In genomic region chr7:81476833-81477232, GRCm38 (mm10) we compare ENCODE assay signal across 12 mouse cellular contexts. TPM values are rescaled to one million over a fixed set of nuclear protein-coding genes. Genes with fewer than 3 reads are reported as not detected.
DNase-seq lines count a peak whose midpoint lies in the region; ATAC-seq and TF ChIP-seq lines count a peak whose summit lies in the region.
"Had no signal": no experiment of that assay in that cellular context is flagged by ENCODE, and none has a peak within 500 bp of the region (broad histone marks: within the 10 kb centered on the region; RNA-seq: fewer than 3 reads in every experiment).

No protein-coding gene starts in this region.

- TF ChIP-seq CTCF in heart, adult 2 months (IDR thresholded peaks at IDR 0.05): no peak
- peak; percentile 47 for TF ChIP-seq CTCF in midbrain, postnatal 0 days (IDR thresholded peaks at IDR 0.05)

- no peaks in the 10 kb centered on the region for H3K79me2 ChIP-seq in heart, adult 2 months (replicated peaks; ENCODE audit: control insufficient read depth, insufficient read depth, low read length)

- intact Hi-C loops in heart, adult 2 months (cut with DNase I): no loop called here

- H3K27ac ChIP-seq in heart, embryonic 15.5 days: no peak overlapping the region
- H3K27ac ChIP-seq in heart, adult 2 months: no peak overlapping the region
- no peak overlapping the region for H3K27ac ChIP-seq in hindbrain, embryonic 12.5 days
- H3K27ac ChIP-seq in midbrain, postnatal 0 days (ENCODE audit: low read depth, low read length): no peak overlapping the region
- H3K27ac ChIP-seq: liver, embryonic 13.5 days had no signal

- H3K9ac ChIP-seq in heart, embryonic 15.5 days: no peak overlapping the region
- no peak overlapping the region for H3K9ac ChIP-seq in heart, adult 2 months (ENCODE audit: low read depth, low read length)
- H3K9ac ChIP-seq in hindbrain, embryonic 12.5 days: no peak overlapping the region
- H3K9ac ChIP-seq in midbrain, postnatal 0 days (replicated peaks; ENCODE audit: low read length, poor library complexity, severe bottlenecking): no peak overlapping the region
- H3K9ac ChIP-seq: liver, embryonic 13.5 days had no signal

- H3K4me2 ChIP-seq in heart, embryonic 15.5 days: peak overlapping the region; percentile 33
- H3K4me2 ChIP-seq in hindbrain, embryonic 12.5 days (replicated peaks): peak overlapping the region; percentile 21; the same call in 1 of the 2 replicates
- no peak overlapping the region for H3K4me2 ChIP-seq in midbrain, postnatal 0 days (ENCODE audit: low read depth, low read length, poor library complexity, severe bottlenecking)
- H3K4me2 ChIP-seq: liver, embryonic 13.5 days had no signal

- TF ChIP-seq POLR2A in heart, adult 2 months (IDR thresholded peaks at IDR 0.05; ENCODE audit: insufficient read depth, low read depth, low read length): no peak

- no peak for ATAC-seq in heart, embryonic 15.5 days (replicated peaks; ENCODE audit: insufficient number of reproducible peaks, insufficient read depth, low FRiP score, low read depth)
- no peak for ATAC-seq in hindbrain, embryonic 12.5 days (ENCODE audit: low FRiP score)
- ATAC-seq in midbrain, postnatal 0 days (ENCODE audit: low FRiP score): 0 out of 2 replicates have a peak, but pooled peaks have one; percentile 25

- H3K4me1 ChIP-seq in heart, embryonic 15.5 days (replicated peaks): 0 out of 2 replicates have a peak, but pooled peaks cover 2% of the 10 kb centered on the region
- H3K4me1 ChIP-seq in heart, adult 2 months (ENCODE audit: control insufficient read depth, insufficient read depth, low read length): no peaks in the 10 kb centered on the region
- peaks cover 12% of the 10 kb centered on the region for H3K4me1 ChIP-seq in hindbrain, embryonic 12.5 days
- no peaks in the 10 kb centered on the region for H3K4me1 ChIP-seq in midbrain, postnatal 0 days (ENCODE audit: insufficient read depth, low read length)
- H3K4me1 ChIP-seq: liver, embryonic 13.5 days had no signal

- WGBS in heart, embryonic 15.5 days: 10% methylated on average over 24 of the region's 24 CpGs
- WGBS in heart, adult 2 months: 9% methylated on average over 24 of the region's 24 CpGs
- 10% methylated on average over 21 of the region's 24 CpGs for WGBS in hindbrain, embryonic 12.5 days
- WGBS in midbrain, postnatal 0 days: 10% methylated on average over 24 of the region's 24 CpGs

- H3K9me3 ChIP-seq in heart, embryonic 15.5 days (replicated peaks): no peaks in the 10 kb centered on the region
- H3K9me3 ChIP-seq in hindbrain, embryonic 12.5 days (replicated peaks): no peaks in the 10 kb centered on the region
- no peaks in the 10 kb centered on the region for H3K9me3 ChIP-seq in midbrain, postnatal 0 days (ENCODE audit: low read length)
- H3K9me3 ChIP-seq: liver, embryonic 13.5 days had no signal

- H3K36me3 ChIP-seq in heart, embryonic 15.5 days: no peaks in the 10 kb centered on the region
- no peaks in the 10 kb centered on the region for H3K36me3 ChIP-seq in heart, adult 2 months (ENCODE audit: control insufficient read depth, insufficient read depth, low read length)
- H3K36me3 ChIP-seq in hindbrain, embryonic 12.5 days: peaks cover 22% of the 10 kb centered on the region
- H3K36me3 ChIP-seq in midbrain, postnatal 0 days (ENCODE audit: insufficient read depth, low read length): peaks cover 28% of the 10 kb centered on the region
- H3K36me3 ChIP-seq: liver, embryonic 13.5 days had no signal

- H3K4me3 ChIP-seq in heart, embryonic 15.5 days: peak overlapping the region; percentile 8; the same call in 1 of the 2 replicates
- H3K4me3 ChIP-seq in heart, adult 2 months: no peak overlapping the region
- H3K4me3 ChIP-seq in hindbrain, embryonic 12.5 days: no peak overlapping the region
- no peak overlapping the region for H3K4me3 ChIP-seq in midbrain, postnatal 0 days (ENCODE audit: low read depth, low read length)
- H3K4me3 ChIP-seq: liver, embryonic 13.5 days had no signal

- no peak for TF ChIP-seq EP300 in heart, adult 2 months (IDR thresholded peaks at IDR 0.05; ENCODE audit: insufficient read depth, low read depth, low read length)

- DNase-seq in heart, adult 2 months: no peak
- DNase-seq in embryo, embryonic 10 days (ENCODE audit: low spot score): peak; percentile 66
- peak; percentile 34 for DNase-seq in midbrain, postnatal 0 days (ENCODE audit: low spot score)
- no peak for DNase-seq in adrenal gland, adult (ENCODE audit: inconsistent age in 2 of 2, low spot score in 1 of 2)
- DNase-seq in thymus, postnatal 36 days: no peak
- no peak for DNase-seq in ovary, postnatal 36 days (ENCODE audit: low spot score)
- DNase-seq: cerebellum, postnatal 14 days; liver, embryonic 13.5 days had no signal

- peaks cover 36% of the 10 kb centered on the region for H3K27me3 ChIP-seq in heart, embryonic 15.5 days
- H3K27me3 ChIP-seq in heart, adult 2 months (ENCODE audit: control insufficient read depth, insufficient read depth, low read length): peaks cover 3% of the 10 kb centered on the region
- H3K27me3 ChIP-seq in hindbrain, embryonic 12.5 days: peaks cover 34% of the 10 kb centered on the region
- no peaks in the 10 kb centered on the region for H3K27me3 ChIP-seq in midbrain, postnatal 0 days (ENCODE audit: insufficient read depth, low read length)

RNA-seq across cellular contexts. Expression of gene Ap3b2, which starts 16.9 kb away (rescaled TPM):
- polyA plus RNA-seq in heart, embryonic 15.5 days (2015; fragmentation: Nextera tagmentation; extraction: Ambion mirVana): 0.88 and 2.5 TPM in 2 replicates
- total RNA-seq in heart, adult 2 months (2021): under 1 TPM in 1 of 2 experiments, not detected in 1; 0.34 TPM
- 0.12 and 0.41 TPM in 2 replicates for polyA plus RNA-seq in heart, adult 2 months (2012; rRNA removed)
- 73.3 and 75.0 TPM in 2 replicates for polyA plus RNA-seq in hindbrain, embryonic 12.5 days (2016; fragmentation: Nextera tagmentation; extraction: Ambion mirVana)
- 192 and 206 TPM in 2 replicates for total RNA-seq in midbrain, postnatal 0 days (2014; rRNA removed)
- polyA plus RNA-seq in midbrain, postnatal 0 days (2015; fragmentation: Nextera tagmentation; extraction: Ambion mirVana): 115 and 124 TPM in 2 replicates
- total RNA-seq: monocyte, adult 5-6 weeks had no signal

RNA-seq across cellular contexts. Expression of gene BC048679, which starts 21.2 kb away (rescaled TPM):
- not detected in 2 replicates for polyA plus RNA-seq in heart, embryonic 15.5 days (2015; fragmentation: Nextera tagmentation; extraction: Ambion mirVana)
- total RNA-seq in heart, adult 2 months (2021): not detected
- polyA plus RNA-seq in heart, adult 2 months (2012; rRNA removed): not detected in 2 replicates
- polyA plus RNA-seq in hindbrain, embryonic 12.5 days (2016; fragmentation: Nextera tagmentation; extraction: Ambion mirVana): not detected in 2 replicates
- total RNA-seq in midbrain, postnatal 0 days (2014; rRNA removed): not detected in 2 replicates
- polyA plus RNA-seq in midbrain, postnatal 0 days (2015; fragmentation: Nextera tagmentation; extraction: Ambion mirVana): not detected in 2 replicates
- total RNA-seq: monocyte, adult 5-6 weeks had no signal
- polyA plus RNA-seq: liver, embryonic 13.5 days; small intestine, adult 2 months had no signal

RNA-seq across cellular contexts. Expression of gene Cpeb1, which starts 21.6 kb away (rescaled TPM):
- polyA plus RNA-seq in heart, embryonic 15.5 days (2015; fragmentation: Nextera tagmentation; extraction: Ambion mirVana): 1.9 and 3.7 TPM in 2 replicates
- total RNA-seq in heart, adult 2 months (2021): 10 to 100 TPM; 13.0 to 13.6 TPM
- polyA plus RNA-seq in heart, adult 2 months (2012; rRNA removed): 26.1 and 34.7 TPM in 2 replicates
- 2.5 and 2.9 TPM in 2 replicates for polyA plus RNA-seq in hindbrain, embryonic 12.5 days (2016; fragmentation: Nextera tagmentation; extraction: Ambion mirVana)
- total RNA-seq in midbrain, postnatal 0 days (2014; rRNA removed): 10.0 and 11.7 TPM in 2 replicates
- polyA plus RNA-seq in midbrain, postnatal 0 days (2015; fragmentation: Nextera tagmentation; extraction: Ambion mirVana): 7.3 and 8.5 TPM in 2 replicates

Comparison
In these comparisons a context has a peak if more than half of its experiments do, and no peak if none do; other contexts are left out.
1. DNase-seq: peak in embryo, embryonic 10 days (single experiment) and midbrain, postnatal 0 days (single experiment); none in heart, adult 2 months (0 of 2), adrenal gland, adult (0 of 2), thymus, postnatal 36 days (0 of 2) and ovary, postnatal 36 days (single experiment).
2. RNA of gene Ap3b2, which starts 16.9 kb away (polyA plus RNA-seq): 115 to 124 TPM in midbrain, postnatal 0 days and 73.3 to 75.0 TPM in hindbrain, embryonic 12.5 days; 0.88 to 2.5 TPM in heart, embryonic 15.5 days and 0.12 to 0.41 TPM in heart, adult 2 months; every median in the first group is over 10 times any median in the second.